Mouse (Mus musculus) urinary bladder, postnatal 10 days (tissue): ENCODE results near the gene Cacna1a.

Source experiments
- DNase-seq: peaks from one replicate; pipeline ENCODE4 v3.0.0; 2022; ENCODE audit warnings: low spot score

Cacna1a gene

DNA sequence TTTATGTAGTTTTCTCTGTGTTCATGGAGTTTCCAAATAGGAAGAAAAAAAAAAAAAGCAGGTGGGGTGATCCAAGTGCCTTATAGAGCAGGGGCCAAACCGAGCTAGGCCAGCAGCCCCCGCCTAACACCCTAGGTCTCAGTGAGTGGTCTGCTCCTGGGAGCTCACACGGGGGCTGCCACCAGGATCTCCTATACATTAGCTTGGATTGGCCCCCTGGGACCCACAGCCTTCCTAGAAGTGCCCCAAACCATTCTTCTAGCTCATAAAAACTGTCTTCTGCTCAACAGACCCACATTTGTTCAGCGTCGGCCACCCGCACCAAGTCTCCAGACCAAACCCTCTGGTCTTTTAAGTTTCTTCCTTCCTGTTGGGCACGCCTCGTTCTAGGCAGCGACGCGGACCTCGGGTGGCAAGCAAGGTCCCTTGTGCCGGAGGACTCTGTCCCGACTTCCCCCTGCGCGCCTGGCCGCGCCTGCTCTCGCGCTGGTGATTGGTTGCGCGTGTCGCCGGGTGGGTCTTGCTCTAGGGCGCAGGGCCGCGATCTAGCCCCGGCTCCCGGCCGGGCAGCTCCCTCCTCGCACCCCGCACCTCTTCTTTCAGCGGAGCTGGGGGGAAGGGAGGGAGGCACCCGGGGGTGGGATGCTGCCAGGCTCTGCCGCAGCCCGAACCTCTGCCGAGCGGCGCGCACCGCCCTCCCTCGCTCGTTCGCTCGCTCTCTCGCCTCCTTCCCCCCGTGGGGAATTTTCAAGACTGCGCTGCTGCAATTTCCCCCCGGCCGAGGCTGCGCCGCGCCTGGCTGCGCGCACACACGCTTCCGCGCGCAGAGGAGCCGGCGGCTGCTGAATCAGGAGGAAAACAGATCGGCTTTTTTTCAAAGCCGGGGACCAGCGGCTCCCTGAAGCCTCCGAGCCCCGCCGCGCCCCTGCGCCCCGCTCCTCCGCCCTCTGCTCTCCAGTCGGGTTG lies 25.9 kb downstream of the Cacna1a start:
- DNase-seq, result no peak

DNA sequence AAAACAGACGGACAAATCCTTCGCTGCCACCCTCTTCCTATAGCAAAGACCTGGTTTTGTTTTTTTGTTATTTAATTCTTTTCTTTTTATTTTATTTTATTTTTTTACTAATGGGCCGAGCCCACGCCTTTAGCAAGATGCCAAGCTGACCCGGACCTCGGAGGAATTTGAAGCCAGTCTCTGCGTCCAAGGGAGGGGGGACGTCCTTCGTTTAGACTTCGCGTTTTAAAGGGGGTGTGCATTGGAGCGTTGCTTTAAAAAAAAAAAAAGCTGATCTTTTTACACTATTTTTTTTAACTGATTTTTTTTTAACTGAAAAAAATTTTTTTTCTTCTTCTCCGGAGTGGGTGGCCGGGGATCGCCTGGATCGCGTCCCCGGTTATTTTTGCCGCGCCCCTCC lies 26.7 kb downstream of the Cacna1a start:
- DNase-seq, result no peak

DNA sequence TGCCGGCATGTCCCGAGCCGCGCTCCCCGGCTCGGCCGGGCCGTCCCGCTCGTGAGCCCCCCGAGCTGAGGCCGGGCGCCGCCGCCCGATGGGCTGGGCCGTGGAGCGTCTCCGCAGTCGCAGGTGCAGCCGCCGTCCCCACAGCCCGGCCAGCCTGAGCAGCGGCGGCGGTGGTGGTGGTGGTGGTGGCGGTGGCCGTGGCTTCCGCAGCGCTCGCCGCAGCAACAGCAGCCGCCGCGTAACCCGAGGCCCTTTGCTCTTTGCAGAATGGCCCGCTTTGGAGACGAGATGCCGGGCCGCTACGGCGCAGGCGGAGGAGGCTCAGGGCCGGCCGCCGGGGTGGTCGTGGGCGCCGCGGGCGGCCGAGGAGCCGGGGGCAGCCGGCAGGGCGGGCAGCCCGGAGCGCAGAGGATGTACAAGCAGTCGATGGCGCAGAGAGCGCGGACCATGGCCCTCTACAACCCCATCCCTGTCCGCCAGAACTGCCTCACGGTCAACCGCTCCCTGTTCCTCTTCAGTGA lies 27.2 kb downstream of the Cacna1a start:
- no peak for DNase-seq

DNA sequence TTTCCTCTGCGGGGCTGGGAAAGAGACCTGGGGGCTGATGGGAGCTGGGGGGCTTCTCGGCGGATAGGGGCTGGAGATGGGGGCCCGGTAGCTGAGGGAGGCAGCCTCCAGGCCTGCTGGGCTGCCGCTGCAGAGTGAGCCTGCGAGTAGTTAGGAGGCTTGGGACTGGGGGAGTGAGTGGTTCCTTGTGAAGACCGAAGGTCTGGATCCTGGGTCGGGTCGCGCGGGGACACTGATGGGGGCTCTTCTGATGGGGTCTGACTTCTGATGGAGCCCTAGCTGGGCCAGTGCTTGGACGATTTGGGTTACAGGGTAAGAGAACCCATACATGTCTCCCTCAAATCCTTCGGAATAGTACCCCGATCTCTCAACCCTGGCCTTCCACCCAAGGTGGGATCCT lies 27.8 kb downstream of the Cacna1a start:
- no peak for DNase-seq

DNA sequence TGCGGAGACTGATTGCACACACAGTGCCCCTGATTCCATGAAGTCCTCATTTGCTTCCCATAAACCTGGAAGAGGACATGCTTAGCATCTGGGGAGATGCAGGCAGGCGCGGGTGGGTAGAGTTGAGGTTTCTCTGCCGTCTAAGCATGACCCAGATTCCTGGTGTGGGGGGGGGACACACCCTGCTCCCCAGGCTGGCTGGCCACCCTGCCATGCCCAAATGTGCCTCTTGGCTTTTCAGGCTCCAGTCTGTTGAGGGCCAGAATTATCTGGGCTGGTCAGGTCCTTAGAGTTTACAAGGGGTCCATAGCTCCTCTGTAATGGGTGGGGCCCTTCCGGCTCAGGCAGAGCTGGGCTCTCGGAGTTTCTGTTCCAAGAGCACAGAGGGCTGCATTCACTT lies 28.7 kb downstream of the Cacna1a start:
- DNase-seq, result no peak

DNA sequence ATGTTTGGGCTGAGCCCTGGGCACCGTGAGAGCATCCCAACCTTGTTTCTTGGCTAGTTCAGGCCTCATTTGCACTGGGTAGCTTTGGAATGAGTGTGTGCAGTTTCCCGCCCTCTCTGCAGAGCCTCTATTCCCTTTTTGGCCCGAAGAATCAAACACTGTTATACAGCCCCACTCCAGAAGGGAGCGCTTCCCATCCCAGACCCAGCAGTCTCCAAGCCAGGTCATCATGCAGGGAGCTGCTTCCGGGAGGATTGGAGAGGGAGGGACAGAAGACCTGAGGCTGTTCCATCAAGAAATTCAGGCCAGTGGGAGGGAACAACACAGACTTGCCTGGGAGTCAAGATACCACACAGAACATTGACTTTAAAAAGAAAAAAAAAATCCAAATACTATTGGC lies 29.6 kb downstream of the Cacna1a start:
- DNase-seq, result no peak

DNA sequence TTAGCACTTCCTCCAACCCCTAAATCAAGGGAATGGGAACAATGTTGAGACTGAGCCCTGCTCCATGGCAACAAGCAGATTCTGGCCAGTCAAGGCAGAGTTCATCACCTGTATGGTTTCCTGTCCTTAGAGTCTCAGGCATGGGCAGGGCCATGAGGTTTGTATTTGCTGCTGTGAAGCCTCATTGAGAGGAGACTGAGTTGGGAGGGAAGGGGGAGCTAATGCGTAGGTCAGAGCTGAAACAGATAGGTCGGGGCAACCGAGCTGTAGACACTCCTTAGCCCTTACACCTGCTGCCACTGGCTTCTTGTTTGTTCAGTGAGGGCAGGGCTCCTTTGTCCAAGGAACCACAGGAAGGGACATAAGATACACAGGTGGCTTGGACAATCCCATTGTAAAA lies 36.2 kb downstream of the Cacna1a start:
- DNase-seq, result no peak

DNA sequence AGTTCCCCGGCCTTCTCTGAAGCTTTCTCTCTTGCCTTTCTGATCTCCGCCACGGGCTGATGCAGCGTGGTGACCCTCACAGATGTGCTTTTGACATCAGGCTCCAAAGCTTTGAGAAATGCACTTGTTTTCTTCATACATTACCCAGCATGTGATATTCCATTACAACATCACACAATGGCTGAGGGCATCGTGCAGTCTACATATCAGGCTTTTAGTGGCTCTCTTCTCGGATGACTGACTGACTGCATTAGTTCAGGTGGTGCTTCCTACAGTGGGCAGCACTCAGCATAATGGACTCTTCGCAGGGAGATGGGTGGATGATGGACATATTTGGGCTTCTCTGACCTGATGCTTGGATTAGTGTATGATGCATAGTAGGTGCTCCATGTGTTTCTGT lies 37.8 kb downstream of the Cacna1a start:
- no peak for DNase-seq

DNA sequence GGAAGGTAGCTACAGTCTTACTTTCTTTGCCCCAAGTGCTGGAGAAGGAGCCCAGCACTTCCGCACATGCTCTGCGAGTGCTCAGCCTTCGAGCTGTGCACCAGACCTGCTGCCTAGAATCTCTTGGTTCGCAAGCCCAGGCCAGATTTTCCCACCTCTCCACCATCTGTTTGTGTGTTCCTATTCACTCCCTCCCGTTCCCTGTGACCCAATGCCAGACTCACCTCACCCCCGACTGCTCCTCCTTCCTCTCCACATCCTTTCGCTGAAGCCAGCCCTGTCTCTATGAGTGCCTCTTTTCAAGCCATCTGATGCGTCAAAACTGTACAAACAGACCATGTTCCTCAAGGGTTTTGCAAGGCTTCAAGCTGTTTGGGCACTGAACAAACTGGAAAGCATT lies 38.3 kb downstream of the Cacna1a start:
- DNase-seq, result no peak

DNA sequence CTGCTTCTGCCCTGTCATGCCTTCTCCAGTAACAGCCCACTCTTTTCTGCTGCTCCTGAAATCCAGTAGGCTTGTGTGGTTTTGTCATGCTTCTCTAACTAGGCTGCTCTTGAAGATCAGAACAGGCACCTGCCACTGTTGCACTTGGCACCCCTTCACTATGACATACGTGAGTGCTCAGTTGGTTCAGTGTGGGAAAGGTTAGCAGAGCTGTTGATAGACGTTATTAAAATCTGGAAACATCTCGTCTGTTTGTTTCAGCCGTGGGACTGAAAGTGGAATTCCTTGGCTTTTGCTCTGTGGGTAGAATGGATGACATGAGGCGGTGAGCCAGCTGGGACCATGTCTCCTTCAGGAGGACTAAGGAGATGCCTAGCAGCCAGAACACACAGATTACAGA lies 39.8 kb downstream of the Cacna1a start:
- DNase-seq, result no peak

DNA sequence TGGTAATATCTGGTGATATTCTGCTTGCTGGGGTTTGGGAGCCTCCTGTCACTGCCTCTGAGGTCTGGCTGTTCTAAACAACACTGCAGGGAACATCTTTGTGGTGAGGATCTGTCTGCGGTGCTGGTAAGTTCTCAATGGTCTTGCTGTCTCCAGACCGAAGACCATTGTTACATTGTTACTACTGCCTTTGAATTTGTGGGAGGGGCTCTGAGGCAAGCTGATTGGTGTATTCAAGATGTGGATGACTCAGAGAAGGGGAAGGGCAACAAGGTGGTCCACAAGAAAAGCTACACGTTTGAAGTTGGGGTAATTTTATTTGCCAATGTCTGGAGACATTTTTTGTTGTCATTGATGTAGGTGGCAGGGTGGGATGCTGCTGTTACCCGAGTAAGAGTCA lies 40.8 kb downstream of the Cacna1a start:
- no peak for DNase-seq

DNA sequence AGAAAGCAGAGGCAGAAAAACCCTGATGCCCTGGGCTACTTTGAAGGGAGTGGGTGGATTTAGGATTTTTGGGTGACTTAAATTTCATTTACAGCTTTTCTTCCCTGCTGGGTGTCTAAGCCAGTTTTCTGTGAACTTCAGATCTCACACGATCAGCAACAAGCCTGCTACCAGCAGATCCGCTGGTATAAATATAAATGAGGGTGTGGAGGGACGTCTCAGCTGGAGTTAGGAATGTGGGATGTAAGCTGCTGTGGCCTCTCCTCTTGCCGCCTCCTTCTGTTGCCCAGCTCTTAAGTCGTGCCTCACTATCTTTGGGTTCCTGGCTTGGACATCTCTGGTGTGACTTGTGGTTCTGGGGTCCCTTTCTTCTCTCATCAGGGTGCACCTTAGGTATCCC lies 41.3 kb downstream of the Cacna1a start:
- no peak for DNase-seq

DNA sequence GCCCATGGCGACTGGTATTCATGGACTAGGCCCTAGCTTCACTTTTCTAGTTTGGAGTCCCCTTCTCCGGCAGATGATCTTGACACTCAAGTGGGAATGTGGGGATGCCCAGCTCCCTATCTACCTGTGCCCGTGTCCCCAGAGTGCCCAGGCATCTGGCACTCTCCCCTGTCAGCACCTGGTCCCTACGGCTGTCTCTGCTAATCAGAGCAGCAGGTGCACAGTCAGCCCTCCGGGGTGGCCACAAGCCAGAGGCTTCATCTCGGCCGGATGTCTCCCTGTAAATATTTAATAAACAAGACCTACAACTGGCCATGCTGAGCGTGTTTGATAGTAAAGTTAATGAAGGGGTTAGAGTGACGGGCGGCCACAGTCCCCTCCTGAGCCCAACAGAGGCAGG lies 47.1 kb downstream of the Cacna1a start:
- DNase-seq, result no peak

DNA sequence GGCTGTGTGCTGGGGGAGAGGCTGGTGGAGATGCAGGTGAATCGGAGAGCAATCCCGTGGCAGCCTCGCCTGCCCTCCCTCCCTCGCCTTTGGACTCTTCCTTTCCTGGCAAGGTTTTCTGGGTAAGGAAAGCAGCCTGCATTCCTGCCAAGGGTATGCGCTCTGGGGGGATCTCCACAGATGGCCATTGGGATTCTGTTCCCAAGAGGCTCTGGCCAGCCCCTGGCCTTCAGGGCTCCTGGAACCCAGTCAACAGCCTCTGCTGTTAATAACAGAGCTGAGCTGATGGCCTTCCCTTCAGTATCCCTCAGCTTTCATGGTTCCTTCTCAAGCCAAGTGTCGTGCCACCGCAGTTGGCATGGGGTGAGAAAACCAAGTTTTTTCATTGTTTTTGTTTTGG lies 51.6 kb downstream of the Cacna1a start:
- no peak for DNase-seq

DNA sequence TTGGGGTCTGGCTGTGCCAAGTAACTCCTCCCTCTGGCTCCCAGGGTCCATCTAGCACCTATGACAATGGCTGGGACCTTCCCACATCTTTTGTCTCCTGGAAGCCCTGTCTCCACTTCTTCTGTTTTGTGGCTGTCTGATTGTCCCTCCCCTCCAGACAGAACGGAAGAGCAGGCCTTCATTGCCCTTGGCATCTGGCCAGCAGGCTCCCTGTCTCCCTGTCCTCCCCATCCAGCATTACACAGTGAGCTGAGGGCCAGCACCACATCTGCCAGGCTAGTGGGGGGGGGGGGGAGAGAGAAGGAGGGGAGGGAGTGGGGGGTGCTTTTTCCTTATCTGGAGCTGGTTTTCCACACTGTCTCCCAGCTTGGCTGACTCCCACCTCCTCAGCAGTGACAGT lies 53.8 kb downstream of the Cacna1a start:
- DNase-seq, result no peak

DNA sequence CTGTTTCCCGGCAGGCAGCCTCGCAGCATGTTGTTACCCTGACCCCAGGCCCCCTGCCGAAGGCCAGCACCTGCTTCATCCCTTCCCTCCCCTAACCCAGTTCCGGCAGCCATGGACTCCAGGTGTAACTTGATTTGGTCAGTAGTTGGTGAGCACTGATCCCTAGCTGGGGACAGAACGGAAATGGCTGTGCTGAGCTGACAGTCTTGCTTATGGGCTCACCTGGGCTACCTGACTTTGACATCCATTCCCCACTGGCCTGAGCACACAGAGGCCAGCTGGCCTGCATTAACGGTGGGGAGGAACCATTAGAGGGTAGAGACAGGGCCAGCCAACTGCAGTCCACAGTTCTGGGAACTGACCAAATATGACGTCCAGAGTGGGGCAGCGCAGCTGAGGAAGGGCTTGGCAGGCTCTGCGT lies 58.3 kb downstream of the Cacna1a start:
- no peak for DNase-seq

DNA sequence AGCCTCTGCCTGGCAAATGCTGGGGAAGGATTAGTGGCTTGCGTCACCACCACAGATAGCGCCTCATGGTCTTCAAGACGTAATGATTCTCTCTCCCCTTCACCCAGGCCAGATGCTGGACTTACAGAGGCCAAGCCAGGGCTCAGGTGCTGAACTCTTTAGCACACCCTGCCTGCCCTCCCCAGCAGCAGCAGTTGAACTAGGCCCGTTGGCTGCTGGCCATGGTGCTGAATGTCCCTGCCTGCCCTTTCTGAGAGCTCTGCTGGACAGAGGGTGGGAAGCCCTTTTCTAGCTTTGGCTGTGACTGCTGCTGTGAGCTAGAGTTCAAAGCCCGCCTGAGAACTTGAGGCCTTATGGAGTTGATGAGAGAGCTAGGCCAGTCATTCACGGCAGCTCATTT lies 66.3 kb downstream of the Cacna1a start:
- no peak for DNase-seq

DNA sequence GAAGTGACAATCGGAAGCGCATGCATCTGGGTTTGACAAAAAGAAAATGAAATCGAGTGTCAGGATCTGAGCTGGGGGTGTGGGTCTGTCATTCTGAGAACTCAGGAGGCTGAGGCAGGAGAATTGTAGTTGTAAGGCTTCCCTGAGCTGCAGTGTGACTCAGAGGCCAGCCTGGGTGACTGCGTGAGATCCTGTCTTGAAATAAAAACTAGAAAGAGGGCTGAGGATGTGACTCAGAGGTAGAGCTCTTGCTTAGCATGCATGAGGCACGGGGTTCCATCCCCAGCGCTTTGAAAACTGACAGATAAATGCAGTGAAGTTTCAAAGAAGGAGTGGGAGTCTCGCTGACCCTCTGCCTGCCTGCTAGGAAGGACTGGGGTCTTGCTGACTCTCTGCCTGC lies 70.6 kb downstream of the Cacna1a start:
- no peak for DNase-seq

DNA sequence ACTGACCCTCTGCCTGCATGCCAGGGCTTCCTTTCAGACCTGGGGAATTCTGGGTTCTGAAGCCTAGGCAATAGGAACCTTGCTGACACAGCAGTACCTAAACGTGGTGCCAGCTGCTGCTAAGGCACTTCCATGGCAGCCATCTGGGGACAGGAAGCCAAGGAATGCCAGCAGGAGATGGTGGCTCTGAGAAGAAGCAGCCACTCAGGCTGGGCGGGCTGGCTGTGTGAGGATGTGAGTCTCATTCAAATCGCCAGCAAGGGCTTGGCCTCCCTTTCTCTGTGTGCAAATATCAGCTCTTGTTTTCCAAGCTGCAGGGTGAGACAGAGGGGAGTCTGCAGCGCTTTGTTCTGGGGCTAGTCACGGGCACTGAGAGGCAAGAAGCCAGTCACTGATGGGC lies 71.0 kb downstream of the Cacna1a start:
- DNase-seq, result no peak

DNA sequence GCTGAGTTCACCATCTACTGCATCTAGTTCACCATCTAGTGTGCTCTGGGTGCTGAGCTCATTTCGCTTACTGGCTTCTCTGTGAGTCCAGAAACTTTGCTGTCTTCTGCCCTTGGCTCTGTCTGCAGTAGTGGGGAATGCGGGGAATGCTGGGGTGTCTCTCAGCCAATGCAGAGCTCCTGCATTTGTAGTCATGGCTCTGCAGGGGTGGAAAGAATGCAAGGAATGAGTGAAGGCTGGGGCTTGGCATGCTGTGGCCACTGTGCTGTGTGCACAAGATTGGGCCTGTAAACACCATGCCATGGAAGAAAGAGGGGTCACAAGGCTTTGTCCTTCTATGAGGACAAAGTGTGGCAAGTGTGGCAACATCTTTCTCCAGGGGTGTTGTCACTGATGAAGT lies 72.5 kb downstream of the Cacna1a start:
- DNase-seq, result no peak

DNA sequence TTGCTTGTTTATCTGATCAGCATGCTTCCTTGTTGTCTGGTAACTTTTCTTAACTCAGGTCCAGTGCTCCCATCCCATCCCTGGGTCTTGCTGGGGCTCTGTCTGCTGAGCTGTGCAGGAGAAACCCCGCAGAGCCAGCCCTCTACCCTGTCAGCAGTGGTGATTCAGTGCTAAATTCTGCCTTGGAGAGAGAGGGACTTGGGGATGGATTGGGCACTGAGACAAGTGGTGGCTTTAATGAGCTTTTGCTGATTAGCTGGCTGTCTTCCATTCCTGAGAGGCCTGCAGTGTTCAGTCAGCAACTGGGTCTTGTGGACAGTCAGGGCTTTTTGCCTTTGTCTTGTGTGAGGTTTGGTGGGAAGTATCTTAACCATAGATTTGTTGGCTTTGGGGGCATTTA lies 78.7 kb downstream of the Cacna1a start:
- DNase-seq, result no peak

DNA sequence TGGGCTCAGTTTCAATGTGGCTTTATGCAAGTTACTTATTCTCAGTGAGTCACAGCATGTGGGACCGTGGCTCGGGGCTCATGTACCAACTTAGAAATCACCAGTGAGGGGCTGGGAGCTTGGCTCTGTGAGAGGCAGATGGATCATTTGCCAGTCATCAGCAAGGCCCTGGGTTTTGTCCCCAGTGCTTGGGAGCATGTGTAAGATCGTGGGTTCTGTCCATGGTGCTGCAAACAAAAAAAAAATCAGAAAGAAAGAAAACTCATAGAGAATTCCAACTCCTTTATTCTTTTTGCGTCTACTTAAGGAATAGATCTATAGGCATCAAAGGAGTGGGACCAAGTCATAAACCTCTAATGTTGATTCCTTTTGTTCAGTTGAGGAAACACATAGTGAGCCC lies 80.8 kb downstream of the Cacna1a start:
- DNase-seq, result no peak

DNA sequence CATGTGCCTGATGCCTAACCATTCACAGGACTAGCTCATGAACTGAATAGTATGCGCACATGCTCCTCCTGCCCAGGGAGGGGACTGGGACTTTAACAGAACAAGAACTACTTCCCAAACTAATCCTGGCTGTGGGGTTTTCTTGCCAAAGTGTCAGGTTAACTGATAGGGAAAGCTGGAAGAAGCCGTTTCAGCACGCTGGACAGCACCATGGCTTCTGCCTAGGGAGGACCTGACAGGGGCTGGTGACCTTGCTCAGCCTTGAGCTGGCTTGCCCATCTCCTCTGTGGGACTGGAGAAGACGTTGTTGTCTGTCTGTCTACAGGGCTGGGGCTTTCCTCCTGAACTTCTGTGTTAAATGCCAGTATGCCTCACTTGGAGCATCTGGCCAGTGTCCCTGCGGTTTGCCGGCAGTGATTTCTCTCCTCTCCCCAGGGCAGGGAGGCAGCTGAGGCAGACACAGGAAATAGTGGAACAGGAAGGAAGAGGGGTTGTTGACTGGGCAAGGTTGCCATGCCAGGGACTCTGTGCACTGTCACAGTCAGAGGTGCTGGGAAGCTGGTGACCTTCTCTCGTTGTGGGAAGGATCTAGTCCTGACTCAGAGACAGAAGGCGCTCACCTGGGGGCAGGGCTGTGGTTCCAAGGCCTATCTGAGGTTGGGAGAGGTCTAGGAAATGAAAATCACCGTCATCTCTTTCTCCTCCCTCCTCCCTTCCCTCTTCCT lies 83.2 kb downstream of the Cacna1a start:
- peak; percentile 19 for DNase-seq
